23 mouse cellular contexts compared by ENCODE assay signal in genomic region chr8:93217867-93218266, GRCm38 (mm10). TPM values are rescaled to one million over a fixed set of nuclear protein-coding genes. Genes with fewer than 3 reads are reported as not detected.
DNase-seq lines count a peak whose midpoint lies in the region; ATAC-seq and TF ChIP-seq lines count a peak whose summit lies in the region.
"Had no signal": no experiment of that assay in that cellular context is flagged by ENCODE, and none has a peak within 500 bp of the region (broad histone marks: within the 10 kb centered on the region; RNA-seq: fewer than 3 reads in every experiment).

No protein-coding gene starts in this region.

- TF ChIP-seq EP300 in lung, postnatal 0 days (IDR thresholded peaks at IDR 0.05): no peak

- H3K9ac ChIP-seq in heart, embryonic 12.5 days: no peak overlapping the region
- H3K9ac ChIP-seq in kidney, postnatal 0 days (ENCODE audit: low read depth, low read length): no peak overlapping the region
- H3K9ac ChIP-seq in lung, postnatal 0 days (replicated peaks; ENCODE audit: low read depth): no peak overlapping the region
- H3K9ac ChIP-seq in forebrain, postnatal 0 days: no peak overlapping the region
- H3K9ac ChIP-seq: hindbrain, embryonic 15.5 days; stomach, embryonic 15.5 days had no signal

- WGBS in heart, embryonic 12.5 days: 71% methylated on average over 4 of the region's 4 CpGs
- WGBS in kidney, postnatal 0 days: 57% methylated on average over 4 of the region's 4 CpGs
- WGBS in lung, postnatal 0 days: 54% methylated on average over 4 of the region's 4 CpGs
- WGBS in forebrain, postnatal 0 days: 82% methylated on average over 4 of the region's 4 CpGs

- H3K36me3 ChIP-seq in heart, embryonic 12.5 days: no peaks in the 10 kb centered on the region
- H3K36me3 ChIP-seq in kidney, postnatal 0 days (ENCODE audit: insufficient read depth, low read length): no peaks in the 10 kb centered on the region
- H3K36me3 ChIP-seq in lung, postnatal 0 days (ENCODE audit: insufficient read depth, low read length): no peaks in the 10 kb centered on the region
- H3K36me3 ChIP-seq in forebrain, postnatal 0 days (ENCODE audit: insufficient read depth): no peaks in the 10 kb centered on the region
- H3K36me3 ChIP-seq: forebrain, embryonic 10.5 days; hindbrain, embryonic 15.5 days; stomach, embryonic 15.5 days had no signal

- H3K4me3 ChIP-seq in heart, embryonic 12.5 days: no peak overlapping the region
- H3K4me3 ChIP-seq in kidney, postnatal 0 days (replicated peaks; ENCODE audit: low read depth, low read length): no peak overlapping the region
- H3K4me3 ChIP-seq in lung, postnatal 0 days (ENCODE audit: low read depth, low read length): no peak overlapping the region
- no peak overlapping the region for H3K4me3 ChIP-seq in forebrain, postnatal 0 days (ENCODE audit: low read depth, low read length)
- H3K4me3 ChIP-seq: forebrain, embryonic 10.5 days; hindbrain, embryonic 15.5 days; stomach, embryonic 15.5 days had no signal

- ATAC-seq in heart, embryonic 12.5 days (ENCODE audit: insufficient number of reproducible peaks, low FRiP score): no peak
- ATAC-seq in kidney, postnatal 0 days (replicated peaks; ENCODE audit: low FRiP score, low read depth): no peak
- no peak; the same call in 1 of the 2 replicates for ATAC-seq in lung, postnatal 0 days
- no peak for ATAC-seq in forebrain, postnatal 0 days

- DNase-seq in heart, adult 8-10 months (ENCODE audit: low spot score): no peak
- no peak for DNase-seq in kidney, postnatal 0 days (ENCODE audit: low spot score)
- DNase-seq in kidney, adult 18-20 months: no peak
- DNase-seq in lung, postnatal 0 days (ENCODE audit: low spot score): peak; percentile 44
- DNase-seq in lung, postnatal 14 days: no peak
- peak; percentile 6 for DNase-seq in brain, adult 2 months (ENCODE audit: low read depth, low spot score)
- DNase-seq in forebrain, postnatal 0 days: no peak
- DNase-seq: adrenal gland, postnatal 10 days; cerebellum, adult 8-10 months; gastrocnemius, postnatal 36 days; kidney, postnatal 10 days; left cerebral cortex, postnatal 4 days; spleen, adult 18-20 months; thymus, postnatal 14 days had no signal

- H3K27me3 ChIP-seq in heart, embryonic 12.5 days (replicated peaks): no peaks in the 10 kb centered on the region
- H3K27me3 ChIP-seq in kidney, postnatal 0 days (ENCODE audit: insufficient read depth, low read length): no peaks in the 10 kb centered on the region
- no peaks in the 10 kb centered on the region for H3K27me3 ChIP-seq in lung, postnatal 0 days (replicated peaks; ENCODE audit: insufficient read depth, low read length)
- no peaks in the 10 kb centered on the region for H3K27me3 ChIP-seq in forebrain, postnatal 0 days (ENCODE audit: insufficient read depth, low read length)
- H3K27me3 ChIP-seq: hindbrain, embryonic 15.5 days; stomach, embryonic 15.5 days had no signal

- peak; percentile 61 for TF ChIP-seq CTCF in kidney, postnatal 0 days (IDR thresholded peaks at IDR 0.05; ENCODE audit: low read depth)
- peak; percentile 55 for TF ChIP-seq CTCF in lung, postnatal 0 days (IDR thresholded peaks at IDR 0.05)
- no peak; the same call in 1 of the 2 replicates for TF ChIP-seq CTCF in forebrain, postnatal 0 days (IDR thresholded peaks at IDR 0.05; ENCODE audit: low read depth)

- peak overlapping the region; percentile 64 for H3K27ac ChIP-seq in heart, embryonic 12.5 days (ENCODE audit: poor library complexity, severe bottlenecking)
- H3K27ac ChIP-seq in kidney, postnatal 0 days: no peak overlapping the region
- H3K27ac ChIP-seq in lung, postnatal 0 days (ENCODE audit: low read length): no peak overlapping the region
- H3K27ac ChIP-seq in forebrain, postnatal 0 days (ENCODE audit: low read depth, low read length): no peak overlapping the region
- H3K27ac ChIP-seq: forebrain, embryonic 10.5 days; hindbrain, embryonic 15.5 days; stomach, embryonic 15.5 days had no signal

- H3K4me2 ChIP-seq in heart, embryonic 12.5 days: no peak overlapping the region
- H3K4me2 ChIP-seq in kidney, postnatal 0 days (ENCODE audit: low read length): no peak overlapping the region
- no peak overlapping the region for H3K4me2 ChIP-seq in lung, postnatal 0 days (replicated peaks; ENCODE audit: low read depth, low read length)
- no peak overlapping the region for H3K4me2 ChIP-seq in forebrain, postnatal 0 days (ENCODE audit: low read depth)
- H3K4me2 ChIP-seq: hindbrain, embryonic 15.5 days; midbrain, embryonic 11.5 days; stomach, embryonic 15.5 days had no signal

- H3K4me1 ChIP-seq in heart, embryonic 12.5 days (replicated peaks): peaks cover 17% of the 10 kb centered on the region
- H3K4me1 ChIP-seq in kidney, postnatal 0 days (replicated peaks; ENCODE audit: insufficient read depth, low read length): no peaks in the 10 kb centered on the region
- H3K4me1 ChIP-seq in lung, postnatal 0 days (ENCODE audit: insufficient read depth, low read depth, low read length): no peaks in the 10 kb centered on the region
- H3K4me1 ChIP-seq in forebrain, postnatal 0 days (ENCODE audit: insufficient read depth): no peaks in the 10 kb centered on the region
- H3K4me1 ChIP-seq: forebrain, embryonic 10.5 days; hindbrain, embryonic 15.5 days; stomach, embryonic 15.5 days had no signal

- H3K9me3 ChIP-seq in heart, embryonic 12.5 days (replicated peaks): no peaks in the 10 kb centered on the region
- no peaks in the 10 kb centered on the region for H3K9me3 ChIP-seq in kidney, postnatal 0 days (replicated peaks; ENCODE audit: low read length)
- no peaks in the 10 kb centered on the region for H3K9me3 ChIP-seq in lung, postnatal 0 days (ENCODE audit: low read length)
- H3K9me3 ChIP-seq in forebrain, postnatal 0 days (ENCODE audit: low read length): no peaks in the 10 kb centered on the region
- H3K9me3 ChIP-seq: forebrain, embryonic 10.5 days; hindbrain, embryonic 15.5 days; stomach, embryonic 15.5 days had no signal

RNA-seq across cellular contexts. Expression of gene Ces1e, which starts 11.6 kb away (rescaled TPM):
- polyA plus RNA-seq in heart, embryonic 12.5 days (2016; fragmentation: Nextera tagmentation; extraction: Ambion mirVana): 0.20 TPM in 1 of 2 replicates, not detected in the other
- total RNA-seq in heart, adult 8-10 months (2022): 1 to 10 TPM in 1 of 4 experiments, under 1 TPM in 3; 0.49 to 1.3 (median 0.81) TPM
- polyA plus RNA-seq in kidney, postnatal 0 days (2015; fragmentation: Nextera tagmentation; extraction: Ambion mirVana): 2.6 and 2.7 TPM in 2 replicates
- polyA plus RNA-seq in lung, postnatal 0 days (2015; fragmentation: Nextera tagmentation; extraction: Ambion mirVana): 2.7 and 3.8 TPM in 2 replicates
- total RNA-seq in forebrain, postnatal 0 days (2014; rRNA removed): not detected in 2 replicates
- polyA plus RNA-seq in forebrain, postnatal 0 days (2015; fragmentation: Nextera tagmentation; extraction: Ambion mirVana): not detected in 2 replicates
- total RNA-seq: ES-E14; layer of hippocampus, postnatal 25 days; left cerebral cortex, postnatal 4 days had no signal
- polyA plus RNA-seq: C2C12; forebrain, embryonic 10.5 days; frontal cortex, adult 2 months; hindbrain, embryonic 15.5 days; midbrain, embryonic 11.5 days had no signal

RNA-seq across cellular contexts. Expression of gene Ces1d, which starts 20.2 kb away (rescaled TPM):
- 0.24 TPM in 1 of 2 replicates, not detected in the other for polyA plus RNA-seq in heart, embryonic 12.5 days (2016; fragmentation: Nextera tagmentation; extraction: Ambion mirVana)
- total RNA-seq in heart, adult 8-10 months (2022): 100 to 1,000 TPM; 274 to 413 (median 315) TPM
- 0.91 and 1.9 TPM in 2 replicates for polyA plus RNA-seq in kidney, postnatal 0 days (2015; fragmentation: Nextera tagmentation; extraction: Ambion mirVana)
- 408 and 424 TPM in 2 replicates for polyA plus RNA-seq in lung, postnatal 0 days (2015; fragmentation: Nextera tagmentation; extraction: Ambion mirVana)
- total RNA-seq in forebrain, postnatal 0 days (2014; rRNA removed): 0.15 TPM in 1 of 2 replicates, not detected in the other
- polyA plus RNA-seq in forebrain, postnatal 0 days (2015; fragmentation: Nextera tagmentation; extraction: Ambion mirVana): 0.29 TPM in 1 of 2 replicates, not detected in the other
- total RNA-seq: ES-E14; left cerebral cortex, postnatal 4 days had no signal
- polyA plus RNA-seq: C2C12; midbrain, embryonic 11.5 days had no signal

Comparison
In these comparisons a context has a peak if more than half of its experiments do, and no peak if none do; other contexts are left out.
1. DNase-seq: peak in lung, postnatal 0 days (single experiment) and brain, adult 2 months (single experiment); none in heart, adult 8-10 months (single experiment), kidney, postnatal 0 days (single experiment), kidney, adult 18-20 months (single experiment), lung, postnatal 14 days (single experiment) and forebrain, postnatal 0 days (single experiment).
2. RNA of gene Ces1d, which starts 20.2 kb away (polyA plus RNA-seq): 408 to 424 TPM in lung, postnatal 0 days; 0.91 to 1.9 TPM in kidney, postnatal 0 days, 0.29 TPM in forebrain, postnatal 0 days and 0.24 TPM in heart, embryonic 12.5 days; every median in the first group is over 100 times any median in the second.